Mouse (Mus musculus) spleen, adult 2 months (tissue): ENCODE data around the gene Mcoln2.

Source experiments
- CTCF ChIP-seq: fragments of 200-500 bp; IDR thresholded peaks from 2 replicates; pipeline ENCODE4 v1.5.1; 2011; ENCODE audit warnings: mild to moderate bottlenecking, inconsistent platforms; ENCODE audit not compliant: insufficient read depth, insufficient read length, insufficient replicate concordance; ENCODE audit errors: extremely low read depth
- POLR2A ChIP-seq: fragments of 200-500 bp; IDR thresholded peaks from 2 replicates; pipeline ENCODE4 v1.6.1; 2011; ENCODE audit warnings: low read depth, low read length, inconsistent platforms

GRCm38 (mm10) chr3:146145501-146145900, 4.1 kb upstream of the Mcoln2 start:
- TF ChIP-seq CTCF (no peak), POLR2A (no peak)
